Mouse (Mus musculus): ENCODE results near the gene Dip2b.

Dip2b gene

DNA sequence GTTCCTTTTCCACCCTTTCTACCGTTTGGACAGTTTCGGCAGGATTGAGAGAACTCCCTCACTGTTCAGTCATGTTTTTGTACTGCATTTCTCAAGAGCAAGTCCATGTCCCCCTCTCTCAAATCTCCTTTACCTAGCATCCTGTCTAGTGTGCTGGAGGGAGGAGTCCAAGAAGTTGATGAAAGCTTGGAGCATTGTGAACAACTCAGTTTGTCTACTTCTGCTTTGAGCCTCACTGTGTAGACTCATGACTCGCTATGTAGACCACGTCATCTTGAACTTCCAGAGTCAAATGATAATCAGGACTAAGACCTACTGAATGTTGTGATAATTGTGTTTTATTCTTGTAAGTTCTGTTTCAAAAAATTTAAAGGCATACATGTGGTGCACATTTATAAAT is 46.4 kb downstream of the Dip2b start:
- no peak for DNase-seq (ENCODE audit: low spot score in 2 of 2)

DNA sequence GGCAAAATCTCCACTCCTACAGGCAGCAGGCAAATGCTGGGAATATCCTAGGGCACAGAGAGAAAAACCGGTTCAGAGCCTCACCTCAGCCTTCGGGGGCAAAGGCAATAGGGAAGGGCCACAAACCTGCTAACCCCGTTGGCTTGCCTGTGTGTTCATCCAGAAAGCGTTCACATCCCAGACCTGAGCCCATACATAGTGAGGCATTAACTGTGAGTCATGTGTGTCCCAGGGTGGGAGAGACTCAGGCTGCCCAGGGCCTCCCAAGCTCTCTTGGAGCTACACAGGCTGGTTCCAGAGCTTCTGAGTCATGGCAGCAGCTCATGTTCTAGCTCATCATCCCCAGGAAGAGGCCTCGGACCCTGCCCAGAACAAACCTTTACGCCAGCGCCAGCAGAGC is 49.6 kb downstream of the Dip2b start:
- DNase-seq (ENCODE audit: low spot score in 2 of 2): no peak

DNA sequence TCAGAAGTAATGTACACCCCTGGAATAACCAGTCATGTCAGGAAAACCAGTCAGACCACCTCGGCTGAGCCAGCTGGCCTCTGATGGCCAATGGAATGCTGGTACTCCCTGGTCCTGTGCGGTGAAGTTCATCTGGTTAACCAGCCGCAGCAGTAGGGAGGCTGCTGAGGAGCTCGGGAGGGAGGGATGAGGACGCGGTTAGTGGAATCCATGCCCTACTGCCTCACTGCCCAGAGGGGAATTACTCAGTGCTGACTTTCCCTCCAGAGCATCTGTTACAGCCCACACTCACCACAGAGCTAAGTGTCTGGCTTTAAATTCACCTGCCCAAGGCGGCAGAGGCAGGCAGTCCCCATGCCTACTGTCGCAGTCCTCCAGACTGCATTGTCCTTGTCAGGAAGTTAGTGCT is 51.2 kb downstream of the Dip2b start:
- DNase-seq (ENCODE audit: low spot score in 2 of 2): no peak

DNA sequence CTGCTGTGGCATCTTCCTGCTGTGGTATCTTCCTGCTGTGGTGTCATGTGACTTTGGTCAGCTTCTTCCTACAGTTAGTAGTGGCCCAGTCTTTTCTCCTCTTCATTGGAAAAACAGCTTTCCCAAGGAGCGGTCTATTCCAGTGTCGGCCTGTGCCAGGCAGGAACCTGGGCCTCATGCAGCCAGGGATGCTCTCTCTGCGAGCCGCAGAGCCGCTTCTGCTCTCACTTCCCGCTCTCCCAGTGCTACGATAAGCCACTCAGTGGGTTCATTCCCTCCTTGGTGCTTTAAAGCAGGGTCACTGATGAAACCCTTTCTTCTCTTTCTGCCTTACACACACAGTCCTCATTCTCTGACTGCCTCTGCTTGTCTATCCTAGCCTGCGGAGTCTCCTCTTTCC is 53.4 kb downstream of the Dip2b start:
- DNase-seq (ENCODE audit: low spot score in 2 of 2): no peak

DNA sequence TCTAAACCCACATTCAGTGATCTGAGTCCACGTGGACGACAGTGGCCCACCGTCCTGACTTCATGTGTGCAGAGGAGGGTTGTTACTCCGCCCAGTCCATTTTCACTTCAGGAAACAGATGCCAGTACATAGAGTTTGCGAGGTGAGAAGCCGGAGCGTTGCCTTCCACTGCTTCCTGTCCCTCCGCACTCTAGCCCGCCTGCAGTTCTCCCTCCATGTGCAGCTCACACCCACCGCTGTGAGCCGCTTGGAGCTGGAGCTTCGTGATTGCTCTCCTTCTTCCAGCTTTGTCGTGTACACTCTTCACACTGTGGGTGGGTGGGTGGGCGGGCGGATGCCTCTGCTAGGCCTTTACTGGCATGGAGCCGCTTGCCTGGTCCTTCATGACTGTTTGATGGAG is 53.8 kb downstream of the Dip2b start:
- DNase-seq (ENCODE audit: low spot score in 2 of 2): peak in 1 of 2 experiments; percentile 39

DNA sequence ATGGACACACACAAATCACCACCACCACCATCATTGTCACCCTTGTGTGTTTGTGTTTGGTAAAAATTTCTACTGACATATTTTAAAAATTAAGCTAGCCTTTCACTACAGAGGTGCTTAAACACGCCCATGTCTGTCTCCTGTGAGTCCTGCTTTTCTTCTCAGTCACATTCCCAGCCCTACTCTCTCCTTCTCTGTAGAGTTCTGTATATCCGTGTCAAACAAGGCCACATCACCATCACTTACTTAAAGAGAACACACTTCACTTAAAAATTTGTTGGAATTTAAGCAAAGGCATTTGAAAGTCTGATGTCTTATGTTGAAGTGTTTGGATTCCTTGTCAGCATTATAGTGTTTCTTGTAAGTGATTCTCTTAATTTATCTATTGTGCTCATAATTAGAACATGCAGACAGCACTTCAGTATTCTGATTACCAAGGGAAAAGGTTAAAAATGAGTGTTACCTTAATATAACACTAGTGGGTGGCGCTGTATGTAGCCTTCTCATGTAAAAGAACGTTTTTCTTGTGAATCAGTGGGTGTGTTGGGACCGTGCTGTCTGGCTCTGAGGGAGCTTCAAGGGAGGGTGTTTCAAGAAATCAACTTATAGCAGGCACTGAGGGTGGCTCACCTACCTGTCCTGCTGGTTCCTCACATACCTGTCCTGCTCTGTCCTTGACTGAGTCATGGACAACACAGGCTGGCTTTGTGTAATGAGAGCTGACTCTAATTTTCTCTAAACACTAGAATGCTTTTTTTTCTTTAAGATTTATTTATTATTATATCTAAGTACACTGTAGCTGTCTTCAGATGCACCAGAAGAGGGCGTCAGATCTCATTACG is 58.3 kb downstream of the Dip2b start:
- DNase-seq (ENCODE audit: low spot score in 2 of 2): no peak

DNA sequence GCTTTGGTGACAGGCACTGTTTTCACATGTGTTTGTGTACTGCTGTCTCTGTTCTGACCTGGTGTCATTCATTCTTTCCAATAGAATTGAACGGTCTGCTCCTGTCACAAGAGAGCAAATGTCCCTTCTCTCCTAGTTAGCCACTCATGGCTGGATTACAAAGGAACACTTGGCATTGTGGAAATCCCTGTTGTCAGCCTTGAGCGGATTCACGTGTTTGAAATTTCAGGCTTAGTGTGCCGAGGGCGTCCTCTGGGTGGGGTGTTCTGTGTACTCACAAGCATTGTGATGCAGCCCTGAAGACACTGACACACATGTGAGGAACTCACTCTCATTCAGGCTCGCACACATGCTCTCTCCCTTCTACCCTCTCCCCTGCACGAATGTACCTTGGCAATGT is 61.9 kb downstream of the Dip2b start:
- no peak for DNase-seq (ENCODE audit: low spot score in 2 of 2)

DNA sequence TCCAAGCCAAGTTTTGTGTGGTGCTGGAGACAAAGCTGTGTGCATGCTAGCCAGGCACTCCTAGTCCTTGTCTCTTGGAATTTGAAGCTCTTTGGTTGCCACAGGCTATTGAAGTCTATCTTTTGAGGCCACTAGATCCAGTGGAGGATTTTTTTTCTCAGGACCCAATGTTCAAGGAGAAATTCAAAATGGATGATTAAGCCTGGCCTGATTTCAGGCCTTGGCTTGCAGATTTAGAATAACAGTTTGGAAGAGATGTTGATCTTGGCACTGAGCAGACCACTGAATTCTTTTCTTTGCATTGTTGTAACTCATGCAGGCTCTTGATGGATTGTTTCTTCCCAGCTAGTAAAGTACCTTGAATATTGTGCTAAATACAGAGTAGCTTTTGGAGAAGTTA is 62.7 kb downstream of the Dip2b start:
- no peak for DNase-seq (ENCODE audit: low spot score in 2 of 2)

DNA sequence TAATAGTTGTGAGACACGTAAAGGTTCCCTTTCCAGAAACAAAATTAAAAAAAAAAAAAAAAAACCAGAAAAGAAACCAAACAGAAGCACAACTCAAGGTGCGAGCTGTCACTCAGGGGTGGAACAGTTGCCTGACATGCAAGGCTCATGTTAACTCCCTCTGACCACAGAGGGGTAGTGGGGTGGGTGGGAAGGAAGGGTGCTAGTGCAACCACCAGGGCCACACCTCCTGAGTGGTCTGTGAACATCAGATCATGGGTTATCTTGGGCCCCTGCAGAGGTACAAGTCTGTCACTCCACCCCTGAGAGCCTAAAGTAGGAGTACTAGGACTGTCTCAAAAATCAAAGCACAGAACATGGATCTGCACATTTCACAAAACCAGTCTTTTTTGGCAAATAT is 65.7 kb downstream of the Dip2b start:
- no peak for DNase-seq (ENCODE audit: low spot score in 2 of 2)

DNA sequence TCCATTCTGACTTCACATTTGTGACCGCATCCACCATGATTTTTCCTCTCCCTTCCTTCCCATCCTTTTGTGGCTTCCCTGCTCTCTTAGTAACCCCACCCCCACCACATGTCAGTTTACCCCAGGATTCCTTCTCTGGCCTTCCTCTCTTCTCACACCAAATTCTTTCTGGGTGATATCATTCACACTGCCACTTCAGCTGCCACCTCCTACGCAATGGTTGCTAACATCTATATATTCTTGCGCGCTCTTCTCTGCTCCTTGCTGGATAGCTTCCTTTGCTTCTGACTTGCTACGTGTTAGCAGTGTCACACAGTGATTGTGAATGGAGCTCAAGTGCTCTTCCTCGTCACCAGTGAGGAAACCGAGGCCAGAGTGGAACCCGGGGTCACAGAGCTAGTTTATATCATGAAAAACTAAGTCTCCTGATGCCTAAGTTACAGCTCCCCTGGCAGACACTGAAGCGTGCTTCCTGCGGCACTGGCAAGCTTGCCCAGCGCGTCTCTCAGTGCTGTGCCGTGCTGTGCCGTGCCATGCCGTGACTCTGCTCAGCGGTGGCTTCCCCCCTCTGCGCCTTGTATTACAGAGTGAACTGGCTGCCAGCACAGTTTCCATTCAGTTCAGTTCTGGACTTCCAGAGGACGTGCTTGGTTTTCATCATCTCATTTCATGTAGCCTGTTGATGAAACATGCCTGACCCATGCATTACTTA is 69.8 kb downstream of the Dip2b start:
- no peak for DNase-seq (ENCODE audit: low spot score in 2 of 2)

DNA sequence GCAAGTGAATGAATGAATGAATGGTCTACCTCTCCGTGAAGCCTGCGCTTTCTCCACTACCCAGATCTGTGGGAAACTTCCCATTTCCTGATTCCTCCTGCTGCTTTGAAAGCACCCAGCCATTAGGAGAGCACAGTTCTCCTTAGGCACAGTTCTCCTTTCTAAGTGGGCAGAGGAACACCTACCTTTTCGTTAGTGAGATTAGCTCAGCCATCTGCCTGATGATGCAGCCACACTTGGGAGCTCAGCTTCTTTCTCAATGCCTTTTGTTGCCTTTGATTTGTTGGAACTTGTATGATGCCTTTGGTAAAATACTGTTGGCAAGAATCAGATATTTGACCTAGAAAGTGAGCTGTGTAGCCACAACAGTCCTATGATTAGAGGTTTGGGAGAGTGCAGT is 71.5 kb downstream of the Dip2b start:
- no peak for DNase-seq (ENCODE audit: low spot score in 2 of 2)

DNA sequence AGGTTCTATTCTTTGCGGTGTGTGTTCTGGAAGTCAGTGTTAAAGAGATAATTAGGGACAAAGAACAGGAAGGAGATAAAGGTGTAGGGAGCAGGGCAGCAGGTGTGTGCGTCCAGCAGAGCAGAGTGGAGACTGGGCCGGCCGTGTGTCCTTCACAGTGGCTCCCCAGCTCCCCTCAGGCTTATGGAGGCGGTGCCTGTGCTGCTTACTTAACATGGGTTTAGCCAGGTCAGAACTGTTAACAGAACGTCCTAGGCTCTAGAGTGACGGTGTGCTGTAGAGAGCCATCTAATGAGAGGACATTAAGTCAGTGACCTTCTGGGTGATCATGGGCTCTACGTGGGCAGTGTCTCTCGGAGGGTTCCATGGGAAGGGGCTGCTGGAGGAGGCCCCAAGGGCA is 73.4 kb downstream of the Dip2b start:
- DNase-seq (ENCODE audit: low spot score in 2 of 2): no peak

DNA sequence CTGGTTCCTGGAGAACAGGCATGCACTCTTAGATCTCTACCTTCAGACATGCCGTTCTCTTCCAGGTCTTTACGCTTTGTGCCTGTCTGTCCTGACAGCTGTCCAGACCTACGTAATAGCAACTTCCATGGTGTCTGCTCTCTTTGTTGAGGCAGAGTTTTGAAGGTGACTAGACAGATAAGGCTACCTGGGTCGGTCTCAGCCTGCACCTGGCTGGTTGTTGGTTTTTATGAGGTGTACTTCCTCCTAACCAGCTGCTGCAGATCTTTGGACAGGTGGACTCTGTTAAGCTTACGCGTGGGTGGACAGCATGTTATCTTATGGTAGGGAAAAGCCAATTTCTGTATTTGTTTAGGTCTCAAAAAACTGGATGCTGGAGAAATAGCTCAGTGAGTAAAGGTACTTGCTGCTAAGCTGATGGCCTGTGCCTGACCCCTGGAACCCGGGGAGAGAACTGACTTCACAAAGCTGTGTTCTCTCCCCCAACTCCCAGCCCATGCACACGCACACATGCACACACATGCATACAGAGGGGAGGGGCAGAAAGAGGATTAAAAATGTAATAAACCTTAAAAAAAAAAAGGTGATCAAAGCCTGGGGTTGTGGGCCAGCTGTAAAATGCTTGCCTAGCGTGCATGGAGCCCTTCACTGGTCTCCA is 74.0 kb downstream of the Dip2b start:
- no peak for DNase-seq (ENCODE audit: low spot score in 2 of 2)

DNA sequence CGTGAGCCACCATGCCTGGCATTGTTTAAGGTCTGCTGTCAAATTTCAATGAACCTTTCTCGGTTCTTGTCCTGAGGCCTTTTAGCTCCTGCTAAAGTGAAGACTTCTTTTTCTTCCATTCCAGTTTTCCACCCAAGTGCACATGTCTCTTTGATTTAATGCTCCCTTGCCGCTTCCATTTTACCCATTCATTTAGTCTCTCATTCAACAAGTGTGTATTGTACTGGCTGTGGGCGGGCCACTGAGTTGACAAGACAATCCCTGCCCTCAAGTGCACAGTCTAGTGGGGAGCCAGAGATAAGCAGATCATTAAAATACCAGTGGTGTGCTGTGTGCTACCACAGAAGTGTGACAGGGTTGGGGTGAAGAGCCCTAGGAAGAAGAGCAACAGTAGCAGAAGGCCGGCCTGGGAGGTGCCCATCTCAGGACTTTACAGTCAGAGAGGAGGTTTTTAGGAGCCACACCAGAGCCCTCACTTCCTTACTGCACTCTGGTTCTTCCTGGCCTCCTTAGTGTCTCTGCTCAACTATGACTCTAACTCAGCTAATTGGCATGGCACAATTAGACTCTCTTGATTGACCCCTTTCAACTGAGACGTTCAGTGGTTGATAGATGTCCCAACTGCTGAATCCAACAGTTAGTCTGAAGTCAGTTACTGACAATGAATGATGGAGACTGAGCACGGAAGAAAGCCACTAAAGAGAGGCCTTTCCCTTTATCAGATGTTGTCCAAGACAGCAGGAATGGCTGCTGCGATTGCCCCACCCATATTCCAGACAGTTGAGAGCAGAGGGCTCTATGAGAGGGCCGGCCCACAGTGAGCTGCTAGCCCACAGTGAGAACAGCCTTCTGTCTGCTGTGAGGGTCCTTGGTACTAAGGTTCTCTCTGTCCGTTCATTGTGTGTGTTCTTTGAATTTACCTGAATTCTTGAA is 75.1 kb downstream of the Dip2b start:
- no peak for DNase-seq (ENCODE audit: low spot score in 2 of 2)

DNA sequence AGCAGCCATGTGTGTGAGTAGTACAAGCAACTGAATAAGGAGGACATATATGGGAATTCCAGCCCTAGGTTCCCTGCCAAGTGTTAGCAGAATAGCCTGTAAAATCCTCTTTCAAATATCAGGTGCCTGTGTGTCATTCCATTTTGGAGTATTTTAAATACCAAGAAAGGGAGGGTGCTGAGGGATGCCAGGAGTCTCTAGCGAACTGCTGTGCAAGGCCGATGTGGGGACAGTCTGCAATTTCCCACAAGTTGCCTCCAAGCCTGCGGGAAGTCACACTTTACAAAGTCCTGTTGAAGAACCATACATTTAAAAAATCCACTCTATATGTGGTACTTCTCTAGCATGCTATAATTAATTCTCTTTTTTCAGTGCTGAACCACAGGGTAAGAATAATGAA is 77.0 kb downstream of the Dip2b start:
- no peak for DNase-seq (ENCODE audit: low spot score in 2 of 2)

DNA sequence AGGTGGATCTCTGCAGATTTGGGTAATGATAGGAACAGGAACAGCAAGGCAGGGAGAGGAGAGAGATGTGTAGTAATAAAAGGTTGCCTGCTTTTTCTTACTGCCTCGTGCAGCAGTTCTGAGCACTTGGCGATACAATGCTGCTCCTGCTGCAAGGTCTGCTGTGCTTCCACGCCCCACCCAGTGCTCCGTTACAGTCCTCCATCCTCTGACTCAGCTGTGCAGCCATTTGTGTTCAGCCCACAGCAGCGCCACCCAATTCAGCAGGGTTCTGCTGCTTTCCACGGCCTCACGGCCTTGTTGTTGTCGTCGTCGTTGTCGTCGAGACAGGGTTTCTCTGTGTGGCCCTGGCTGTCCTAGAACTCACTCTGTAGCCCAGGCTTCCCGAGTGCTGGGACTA is 77.9 kb downstream of the Dip2b start:
- no peak for DNase-seq (ENCODE audit: low spot score in 2 of 2)

DNA sequence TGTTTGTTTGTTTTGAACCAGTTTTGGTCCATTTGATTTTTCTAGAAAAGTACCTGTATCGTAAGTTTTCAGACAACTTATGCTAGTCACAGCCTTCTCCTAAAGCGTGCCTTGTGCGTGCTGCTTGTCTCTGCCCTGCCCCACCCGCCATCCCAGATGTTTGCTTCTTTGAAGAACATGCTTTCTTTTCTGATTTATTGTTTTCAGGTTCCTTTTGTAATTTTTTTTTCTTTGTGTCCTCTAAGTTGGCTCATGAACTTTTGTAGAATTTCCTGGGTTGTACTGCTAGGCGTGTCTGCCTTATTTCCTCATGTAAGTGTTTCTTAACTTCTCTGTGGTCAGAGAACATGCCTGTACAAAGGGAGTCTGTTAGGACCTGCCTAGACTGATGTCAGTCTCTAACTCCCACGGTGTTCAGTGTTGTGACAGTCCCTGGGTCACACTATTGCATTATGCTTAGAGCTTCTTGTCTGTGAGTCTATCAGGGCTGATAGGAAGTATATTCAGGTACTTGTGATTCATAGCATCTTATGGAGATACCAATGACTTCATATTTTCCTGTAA is 80.8 kb downstream of the Dip2b start:
- DNase-seq (ENCODE audit: low spot score in 2 of 2): no peak

DNA sequence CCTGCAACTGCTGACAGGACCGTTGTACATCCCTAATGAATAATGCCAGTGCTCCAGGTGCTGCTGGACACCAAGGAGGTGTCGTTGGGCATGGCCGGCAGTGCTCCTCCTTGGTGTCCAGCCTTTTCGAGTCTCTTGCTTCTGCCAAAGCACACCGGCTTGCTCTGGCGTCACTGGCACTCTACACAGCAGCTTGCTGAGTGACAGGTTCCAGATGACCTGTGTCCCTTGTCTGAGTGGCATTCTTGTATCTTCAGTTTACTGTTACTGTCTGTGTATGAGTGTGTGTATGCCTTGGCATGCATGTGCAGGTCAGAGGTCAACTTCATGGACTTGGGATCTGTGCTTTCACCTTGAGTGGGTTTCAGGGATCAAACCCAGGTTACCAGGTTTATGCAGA is 83.0 kb downstream of the Dip2b start:
- DNase-seq (ENCODE audit: low spot score in 2 of 2): no peak

DNA sequence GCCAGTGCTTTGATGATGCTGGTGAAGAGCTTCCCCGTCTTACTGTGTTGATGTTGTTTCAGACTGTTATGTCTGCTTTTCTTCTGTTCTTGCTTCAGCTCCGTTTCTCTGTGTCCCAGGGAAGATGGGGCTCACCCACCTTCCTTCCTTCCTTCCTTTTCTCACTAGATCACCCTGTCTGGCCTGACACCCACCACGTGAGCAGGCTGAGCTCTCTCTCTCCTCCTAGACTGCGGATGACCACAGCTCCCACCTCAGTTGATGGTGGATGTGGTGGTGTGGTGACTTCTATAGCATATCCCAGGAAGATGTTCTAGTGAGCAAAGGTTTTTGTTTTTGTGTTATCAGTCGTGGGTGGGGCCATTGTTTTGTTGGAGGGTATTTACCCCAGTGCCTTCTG is 85.4 kb downstream of the Dip2b start:
- DNase-seq (ENCODE audit: low spot score in 2 of 2): no peak

DNA sequence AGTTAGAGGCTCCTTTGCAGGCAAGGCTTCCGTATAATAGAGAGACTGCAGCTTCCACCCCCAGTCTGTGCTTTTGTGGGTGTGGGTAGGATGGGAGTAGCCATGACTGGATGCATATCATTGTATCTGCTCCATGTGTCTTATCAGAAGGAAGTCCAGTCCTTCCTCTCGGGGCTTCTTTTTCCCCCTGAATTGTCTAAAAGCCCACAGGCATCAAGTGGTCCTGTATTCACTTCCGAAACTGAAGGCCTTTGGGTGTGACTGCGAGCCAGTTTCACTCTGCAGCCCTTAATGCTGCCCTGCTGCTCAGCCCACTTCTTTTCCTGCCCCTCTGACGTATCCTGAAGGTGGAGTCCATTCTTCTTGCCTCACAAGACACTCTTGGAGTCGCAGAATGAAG is 86.8 kb downstream of the Dip2b start:
- no peak for DNase-seq (ENCODE audit: low spot score in 2 of 2)

DNA sequence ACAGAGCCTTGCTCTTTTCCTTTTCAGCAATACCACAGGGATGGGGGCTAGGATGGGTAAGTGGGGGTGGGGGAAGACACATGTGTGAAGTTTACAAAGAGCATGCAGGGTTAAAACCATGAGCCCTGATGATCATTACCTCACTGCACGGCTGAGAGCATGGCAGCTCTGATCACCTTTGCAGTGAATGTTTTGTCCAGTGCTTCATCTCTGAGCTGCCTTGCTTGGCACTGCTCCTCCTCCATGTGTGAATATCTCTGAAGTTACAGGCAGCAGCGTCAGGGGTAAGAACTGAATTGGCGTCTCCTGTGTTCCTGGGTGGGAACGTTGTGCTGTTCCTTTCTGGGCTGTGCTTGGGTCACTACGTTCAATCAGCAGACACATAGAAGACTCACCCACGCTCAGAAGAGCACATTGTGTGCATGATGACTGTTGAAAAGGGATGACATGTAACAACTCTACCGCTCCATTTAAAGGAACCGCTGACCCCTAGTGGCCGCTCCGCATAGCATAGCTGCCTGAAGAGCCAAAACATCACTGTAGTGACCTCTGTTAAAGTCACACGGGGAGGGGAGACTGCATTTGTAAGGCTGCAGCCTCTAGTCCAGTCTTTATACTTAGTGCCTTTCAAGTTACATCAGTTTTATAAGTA is 88.1 kb downstream of the Dip2b start:
- peak; percentile 60 to 78 for DNase-seq (ENCODE audit: low spot score in 2 of 2)

Measured in frontal cortex, postnatal 14 days (tissue).